Mouse (Mus musculus) embryonic facial prominence, embryonic 10.5 days (tissue): ENCODE measurements around the gene Zc3h10. TPM values are rescaled to one million over a fixed set of nuclear protein-coding genes. Genes with fewer than 3 reads are reported as not detected.
A peak's percentile ranks its signal among the peaks of the same experiment; 100 is the strongest.
"Not testable (repeated sequence)": the region's sequence is repeated elsewhere in the genome, so short reads cannot be mapped to it uniquely, and the experiment has no call there.

Source experiments
- DNase-seq: peaks from one replicate; pipeline ENCODE4 v3.0.0-alpha.2; 2017; ENCODE audit warnings: low spot score
- H3K27ac ChIP-seq: fragments of 300-500 bp; sonication (generic); replicated peaks from 2 replicates; pipeline ENCODE4 v1.5.1; 2016; ENCODE audit warnings: mild to moderate bottlenecking
- H3K27me3 ChIP-seq: fragments of 300-500 bp; sonication (generic); replicated peaks from 2 replicates; pipeline ENCODE4 v1.6.1; 2016; ENCODE audit warnings: low read depth, mild to moderate bottlenecking; ENCODE audit not compliant: poor library complexity, severe bottlenecking
- H3K36me3 ChIP-seq: fragments of 300-500 bp; sonication (generic); replicated peaks from 2 replicates; pipeline ENCODE4 v1.6.1; 2016; ENCODE audit warnings: mild to moderate bottlenecking, moderate library complexity
- H3K4me1 ChIP-seq: fragments of 300-500 bp; sonication (generic); 2 replicates; pipeline ENCODE4 v1.6.1; 2016
- H3K4me3 ChIP-seq: fragments of 300-500 bp; sonication (generic); 2 replicates; pipeline ENCODE4 v1.5.1; 2016; ENCODE audit warnings: mild to moderate bottlenecking, moderate library complexity
- H3K9me3 ChIP-seq: fragments of 300-500 bp; sonication (generic); 2 replicates; pipeline ENCODE4 v1.6.1; 2016; ENCODE audit warnings: mild to moderate bottlenecking
- WGBS: fragments of 180-500 bp; shearing (Covaris S2); methylation state at CpG from one replicate; pipeline ENCODE4 v1.1.7; 2016; 5-methylcytosine and 5-hydroxymethylcytosine counted together
- polyA plus RNA-seq: library from polyadenylated mRNA; unstranded; fragments of >200 nt; fragmentation: Nextera tagmentation; extraction: Ambion mirVana; gene quantifications from 2 replicates; pipeline ENCODE4 v1.2.1, GENCODE M21; 2016

Gene Zc3h10
- polyA plus RNA-seq, 1 experiment from 2014 or later: 15.9 TPM

GRCm38 (mm10) chr10:128579731-128580130 lies 32.2 kb upstream of the Zc3h10 start:
- H3K4me1 ChIP-seq: peaks cover 24% of the 10 kb centered on the region
- H3K9me3 ChIP-seq: no peaks in the 10 kb centered on the region
- H3K27ac ChIP-seq: no peak overlapping the region
- peaks cover 15% of the 10 kb centered on the region for H3K27me3 ChIP-seq
- 89% methylated on average over 4 of the region's 4 CpGs for WGBS
- DNase-seq: no peak
- H3K36me3 ChIP-seq: peaks cover 36% of the 10 kb centered on the region
- H3K4me3 ChIP-seq: no peak overlapping the region

- DNase-seq: no peak
- no peak overlapping the region for H3K4me3 ChIP-seq
- WGBS: 88% methylated on average over 3 of the region's 3 CpGs
- no peaks in the 10 kb centered on the region for H3K9me3 ChIP-seq
- H3K27ac ChIP-seq: no peak overlapping the region
- peaks cover 20% of the 10 kb centered on the region for H3K4me1 ChIP-seq
- H3K36me3 ChIP-seq: peaks cover 36% of the 10 kb centered on the region
- peaks cover 11% of the 10 kb centered on the region for H3K27me3 ChIP-seq
Observed at GRCm38 (mm10) chr10:128579298-128579697, 31.7 kb upstream of the Zc3h10 start.

DNA sequence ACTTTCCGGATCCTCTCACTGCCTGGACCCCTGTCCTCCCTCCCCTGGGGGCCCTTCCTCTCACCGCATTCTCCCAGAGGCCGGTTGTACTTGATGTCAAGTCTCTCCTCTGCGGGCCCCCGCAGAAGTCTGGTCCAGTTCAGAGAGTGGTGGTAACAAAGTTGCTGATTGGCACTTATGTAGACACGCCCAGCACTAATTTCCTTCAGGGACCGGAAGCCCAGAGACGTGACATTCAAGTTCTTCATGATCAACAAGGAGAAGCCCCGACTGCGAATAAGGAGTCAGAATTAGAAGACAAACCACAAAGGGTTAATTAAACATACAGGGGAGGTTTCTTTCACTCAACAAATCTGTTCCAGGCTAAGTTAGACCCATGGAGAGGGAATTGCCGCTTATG lies 30.8 kb upstream of the Zc3h10 start:
- H3K4me3 ChIP-seq: no peak overlapping the region
- no peaks in the 10 kb centered on the region for H3K9me3 ChIP-seq
- WGBS: 79% methylated on average over 11 of the region's 11 CpGs
- 0 out of 2 replicates have a peak, but pooled peaks cover 4% of the 10 kb centered on the region for H3K27me3 ChIP-seq
- H3K27ac ChIP-seq: no peak overlapping the region
- H3K4me1 ChIP-seq: peaks cover 10% of the 10 kb centered on the region; the same call in 1 of the 2 replicates
- DNase-seq: no peak
- H3K36me3 ChIP-seq: peaks cover 36% of the 10 kb centered on the region

DNA sequence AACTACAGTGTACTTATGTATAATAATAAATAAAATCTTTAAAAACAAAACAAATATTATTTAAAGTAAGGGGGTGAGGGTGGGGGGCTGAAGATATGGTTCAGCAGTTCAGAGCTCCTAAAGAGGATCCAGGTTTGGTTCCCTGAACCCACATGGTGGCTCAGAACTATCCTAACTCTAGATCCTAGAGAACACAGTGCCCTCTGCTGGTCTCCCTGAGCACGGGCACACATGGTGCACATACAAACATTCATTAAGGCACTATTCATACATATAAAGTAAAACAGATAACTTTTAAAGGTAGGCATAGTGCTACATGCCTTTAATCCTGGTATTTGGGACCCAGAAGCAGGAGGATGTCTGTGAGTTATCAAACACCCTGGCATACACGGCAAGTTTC lies 27.5 kb upstream of the Zc3h10 start:
- DNase-seq: no peak
- H3K9me3 ChIP-seq: no peaks in the 10 kb centered on the region
- 0 out of 2 replicates have a peak, but pooled peaks cover 6% of the 10 kb centered on the region for H3K4me1 ChIP-seq
- 92% methylated on average over 2 of the region's 2 CpGs for WGBS
- peaks cover 53% of the 10 kb centered on the region for H3K36me3 ChIP-seq
- H3K4me3 ChIP-seq: no peak overlapping the region
- H3K27ac ChIP-seq: no peak overlapping the region
- H3K27me3 ChIP-seq: no peaks in the 10 kb centered on the region

DNA sequence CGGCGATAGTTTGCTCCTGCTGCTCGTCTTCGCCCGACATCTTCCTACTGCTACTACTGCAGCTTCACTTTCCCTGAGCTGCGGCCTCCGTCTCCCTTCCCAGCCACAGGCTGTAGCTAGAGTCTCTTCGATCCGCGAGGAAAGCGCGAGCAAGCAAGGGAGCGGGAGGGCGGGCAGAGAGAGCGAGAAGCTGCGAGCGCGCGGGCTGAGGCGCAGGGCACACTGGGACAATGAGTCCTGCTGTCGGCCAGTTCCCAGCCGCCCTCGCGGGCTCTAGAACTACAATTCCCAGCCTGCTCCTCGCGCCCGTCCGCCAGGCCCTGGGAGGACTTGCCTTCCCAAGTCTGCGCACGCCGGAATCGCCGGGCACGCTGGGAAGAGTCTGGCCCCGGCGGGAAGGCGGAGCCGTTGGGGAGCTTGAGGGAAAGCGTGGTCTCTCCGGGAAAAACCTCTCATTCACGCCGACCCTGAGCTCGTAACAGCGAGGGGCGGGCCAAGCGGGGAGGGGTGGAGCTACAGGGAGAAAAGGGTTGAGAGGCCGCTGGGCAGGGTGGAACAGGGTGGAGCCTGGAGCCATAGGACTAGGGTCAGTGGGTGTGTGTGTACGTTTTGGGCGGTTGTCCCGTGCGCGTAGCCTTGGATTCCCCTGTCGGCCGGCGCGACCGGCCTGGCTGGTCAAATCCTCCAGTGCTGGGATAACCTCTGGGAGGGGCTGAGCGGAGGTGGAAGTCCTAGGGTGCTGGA lies 18.4 kb upstream of the Zc3h10 start, which contains the start of gene Pa2g4:
Pa2g4 (minus strand) TSS at position 200 of the 744 bp plus-strand sequence.
- peak; percentile 100 for DNase-seq
- 0% methylated on average over 58 of the region's 58 CpGs for WGBS
- peaks cover 28% of the 10 kb centered on the region for H3K4me1 ChIP-seq

DNA sequence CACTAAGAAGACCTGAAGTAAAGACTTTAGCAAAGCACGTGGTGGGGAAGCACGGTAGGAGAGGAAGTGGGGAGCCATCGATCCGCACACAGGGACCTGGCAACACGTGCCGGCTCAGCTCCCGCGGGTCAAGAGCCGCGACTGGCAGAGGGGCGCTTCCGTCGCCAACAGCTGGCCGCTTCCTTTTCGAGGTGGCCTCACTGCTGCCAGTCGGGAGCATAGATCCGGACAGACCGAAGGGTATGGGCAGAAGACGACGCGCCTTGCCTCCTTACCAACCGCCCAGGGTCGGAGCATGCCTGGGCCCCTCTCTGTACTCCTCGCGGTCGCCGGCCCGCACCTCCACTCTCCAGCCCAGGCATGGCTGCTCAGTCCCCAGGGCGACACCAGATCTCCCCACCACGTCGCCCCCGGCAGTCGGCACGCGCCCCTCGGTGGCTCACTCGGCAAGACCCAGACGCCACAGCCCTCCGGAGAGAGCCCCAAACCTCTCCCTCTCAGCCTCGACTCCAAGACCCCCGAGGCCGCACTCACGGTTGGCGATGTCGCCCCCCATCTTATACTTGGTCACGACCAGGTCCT lies 17.7 kb upstream of the Zc3h10 start:
- H3K27ac ChIP-seq: peak overlapping the region; percentile 91
- peak overlapping the region; percentile 93 for H3K4me3 ChIP-seq
- WGBS: under 1% methylated on average over 46 of the region's 46 CpGs
- DNase-seq: no peak
- peaks cover 28% of the 10 kb centered on the region for H3K4me1 ChIP-seq
- no peaks in the 10 kb centered on the region for H3K27me3 ChIP-seq
- no peaks in the 10 kb centered on the region for H3K9me3 ChIP-seq
- H3K36me3 ChIP-seq: peaks cover 49% of the 10 kb centered on the region

More for the DNA sequence above, 18.4 kb upstream of the Zc3h10 start, which contains the start of gene Pa2g4:
- Histone ChIP-seq H3K4me3 (peak within 1 kb of the TSS; percentile 93), H3K36me3 (peaks cover 44% of the 10 kb centered on the region), H3K9me3 (no peaks in the 10 kb centered on the region), H3K27me3 (no peaks in the 10 kb centered on the region), H3K27ac (peak within 1 kb of the TSS; percentile 91)

- Histone ChIP-seq H3K4me3 (peak overlapping the region; percentile 93), H3K27ac (no peak overlapping the region), H3K9me3 (no peaks in the 10 kb centered on the region), H3K36me3 (peaks cover 58% of the 10 kb centered on the region), H3K4me1 (peaks cover 28% of the 10 kb centered on the region), H3K27me3 (no peaks in the 10 kb centered on the region)
- no peak for DNase-seq
- WGBS: 93% methylated on average over 6 of the region's 6 CpGs
Observed at GRCm38 (mm10) chr10:128563544-128563943, 16.0 kb upstream of the Zc3h10 start.

GRCm38 (mm10) chr10:128556963-128557362 lies 9.4 kb upstream of the Zc3h10 start:
- Histone ChIP-seq H3K36me3 (peaks cover 56% of the 10 kb centered on the region), H3K9me3 (no peaks in the 10 kb centered on the region), H3K27me3 (no peaks in the 10 kb centered on the region), H3K4me1 (no peaks in the 10 kb centered on the region), H3K27ac (no peak overlapping the region), H3K4me3 (no peak overlapping the region)
- 80% methylated on average over 6 of the region's 6 CpGs for WGBS
- no peak for DNase-seq

GRCm38 (mm10) chr10:128556286-128556685 lies 8.7 kb upstream of the Zc3h10 start:
- Histone ChIP-seq H3K36me3 (peaks cover 49% of the 10 kb centered on the region), H3K4me1 (no peaks in the 10 kb centered on the region), H3K27me3 (no peaks in the 10 kb centered on the region), H3K4me3 (no peak overlapping the region), H3K27ac (no peak overlapping the region), H3K9me3 (no peaks in the 10 kb centered on the region)
- no peak for DNase-seq

- H3K4me1 ChIP-seq, H3K27me3 ChIP-seq, H3K4me3 ChIP-seq, H3K9me3 ChIP-seq, H3K27ac ChIP-seq, DNase-seq: not testable (repeated sequence)
- H3K36me3 ChIP-seq: peaks cover 42% of the 10 kb centered on the region
- WGBS: 89% methylated on average over 1 of the region's 1 CpGs
Observed at GRCm38 (mm10) chr10:128555567-128555966, 8.0 kb upstream of the Zc3h10 start.

- not testable (repeated sequence) for H3K27me3 ChIP-seq, DNase-seq, H3K27ac ChIP-seq, H3K4me3 ChIP-seq, H3K9me3 ChIP-seq
- Histone ChIP-seq H3K4me1 (peaks cover 22% of the 10 kb centered on the region), H3K36me3 (peaks cover 11% of the 10 kb centered on the region)
- WGBS: 91% methylated on average over 11 of the region's 11 CpGs
Observed at GRCm38 (mm10) chr10:128550144-128550823, 2.7 kb upstream of the Zc3h10 start.

DNA sequence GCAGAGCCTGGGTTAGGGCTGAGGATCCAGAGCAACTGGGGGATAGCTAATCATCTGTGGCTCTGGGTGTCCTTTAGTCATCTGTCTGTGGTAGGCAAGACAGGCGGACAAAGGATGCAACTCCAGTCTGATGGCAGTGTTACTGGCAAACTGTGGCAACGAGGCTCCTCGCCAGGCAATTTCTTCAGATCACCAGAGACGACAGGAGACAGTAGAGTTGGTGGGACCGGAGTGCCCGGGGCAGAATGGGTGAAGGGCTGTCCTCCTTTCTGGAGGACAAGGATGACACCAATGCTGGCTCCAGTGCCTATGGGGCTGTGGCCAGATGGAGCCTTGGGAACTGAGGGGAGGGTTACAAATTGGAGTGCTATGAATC lies 2.1 kb upstream of the Zc3h10 start:
- H3K27me3 ChIP-seq, H3K9me3 ChIP-seq, DNase-seq: not testable (repeated sequence)
- Histone ChIP-seq H3K36me3 (peaks cover 17% of the 10 kb centered on the region), H3K4me1 (peaks cover 22% of the 10 kb centered on the region), H3K4me3 (peak overlapping the region; percentile 88; the same call in 1 of the 2 replicates), H3K27ac (peak overlapping the region; percentile 54; the same call in 1 of the 2 replicates)
- 64% methylated on average over 6 of the region's 6 CpGs for WGBS
